Mouse (Mus musculus) bone marrow macrophage, adult 2 months (primary cell): ENCODE measurements around the gene Khdc3.

ENCODE experiments used
- CTCF ChIP-seq: IDR thresholded peaks from 2 replicates; pipeline ENCODE4 v1.5.1; 2012; ENCODE audit warnings: low read depth, mild to moderate bottlenecking, low read length, moderate library complexity
- POLR2A ChIP-seq: IDR thresholded peaks from 2 replicates; pipeline ENCODE4 v1.6.1; 2012; ENCODE audit warnings: mild to moderate bottlenecking, low read depth, low read length, borderline replicate concordance

- TF ChIP-seq CTCF (no peak), POLR2A (no peak)
Observed at GRCm38 (mm10) chr9:73105141-73105540, 3.5 kb downstream of the Khdc3 start.
